Mouse (Mus musculus) heart, embryonic 11.5 days (tissue): ENCODE measurements at regions not wholly inside any gene's neighbourhood (a gene's known extent, or its start where the extent isn't known, plus 50 kb on each side); places are given as distances from the start of the nearest gene placed in this dataset.
A peak's percentile ranks its signal among the peaks of the same experiment; 100 is the strongest.

Experiments used
- ATAC-seq: fragments of 200-750 bp; cut with Nextera tagmentation; replicated peaks from 2 replicates; pipeline ENCODE4 v1.8.0; 2017; ENCODE audit warnings: moderate library complexity; ENCODE audit not compliant: insufficient number of reproducible peaks, low FRiP score, low TSS enrichment
- H3K27ac ChIP-seq: fragments of 300-500 bp; sonication (generic); 2 replicates; pipeline ENCODE4 v1.5.1; 2014; ENCODE audit warnings: mild to moderate bottlenecking, low read depth, low read length
- H3K27me3 ChIP-seq: fragments of 300-500 bp; sonication (generic); 2 replicates; pipeline ENCODE4 v1.6.1; 2014; ENCODE audit warnings: mild to moderate bottlenecking, low read length, mixed read lengths; ENCODE audit not compliant: control insufficient read depth, insufficient read depth
- H3K36me3 ChIP-seq: fragments of 300-500 bp; sonication (generic); 2 replicates; pipeline ENCODE4 v1.6.1; 2014; ENCODE audit warnings: mild to moderate bottlenecking, low read length, moderate library complexity, mixed read lengths; ENCODE audit not compliant: control insufficient read depth, insufficient read depth
- H3K4me1 ChIP-seq: fragments of 300-500 bp; sonication (generic); 2 replicates; pipeline ENCODE4 v1.6.1; 2014; ENCODE audit warnings: low read length; ENCODE audit not compliant: control insufficient read depth, insufficient read depth
- H3K4me2 ChIP-seq: fragments of 300-500 bp; sonication (generic); 2 replicates; pipeline ENCODE4 v1.6.1; 2014; ENCODE audit warnings: mild to moderate bottlenecking, moderate library complexity
- H3K4me3 ChIP-seq: fragments of 300-500 bp; sonication (generic); 2 replicates; pipeline ENCODE4 v1.5.1; 2014; ENCODE audit warnings: low read depth, low read length
- H3K9ac ChIP-seq: fragments of 300-500 bp; sonication (generic); 2 replicates; pipeline ENCODE4 v1.6.1; 2014; ENCODE audit warnings: mild to moderate bottlenecking, low read depth, low read length, moderate library complexity
- H3K9me3 ChIP-seq: fragments of 300-500 bp; sonication (generic); replicated peaks from 2 replicates; pipeline ENCODE4 v1.6.1; 2016; ENCODE audit warnings: low read length; ENCODE audit not compliant: control insufficient read depth
- WGBS: fragments of 180-500 bp; shearing (Covaris S2); extraction: QIAGEN DNeasy Blood & Tissue Kit; methylation state at CpG from one replicate; pipeline ENCODE4 v1.1.7; 2014; ENCODE audit not compliant: insufficient replicate concordance; 5-methylcytosine and 5-hydroxymethylcytosine counted together

DNA sequence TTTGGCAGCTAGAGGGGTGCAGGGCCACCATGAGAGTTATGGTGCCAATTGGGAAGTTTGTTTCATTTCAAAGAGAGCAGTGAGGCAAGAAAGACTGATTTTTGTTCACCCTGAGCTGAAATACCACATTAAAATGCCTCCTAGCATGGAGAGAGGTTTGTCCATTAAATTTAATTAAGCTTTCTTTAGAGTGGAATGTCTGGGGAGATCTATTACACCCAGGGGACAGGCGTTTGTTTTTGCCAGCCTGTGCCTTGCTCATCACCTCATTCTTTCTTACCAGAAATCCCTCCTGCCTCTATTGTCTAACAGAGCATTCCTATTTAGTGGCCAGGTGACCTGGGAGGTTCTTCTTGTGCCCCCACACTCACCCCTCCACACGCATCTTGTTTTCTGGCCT lies 55.2 kb upstream of the Rcn1 start:
- ATAC-seq = no peak
- no peaks in the 10 kb centered on the region for H3K4me1 ChIP-seq
- H3K4me2 ChIP-seq = no peak overlapping the region
- no peaks in the 10 kb centered on the region for H3K9me3 ChIP-seq
- no peaks in the 10 kb centered on the region for H3K36me3 ChIP-seq
- H3K9ac ChIP-seq = no peak overlapping the region
- no peak overlapping the region for H3K4me3 ChIP-seq
- H3K27me3 ChIP-seq = no peaks in the 10 kb centered on the region
- H3K27ac ChIP-seq = 0 out of 2 replicates have a peak overlapping the region, but pooled peaks have one; percentile 29
- 61% methylated on average over 2 of the region's 2 CpGs for WGBS

DNA sequence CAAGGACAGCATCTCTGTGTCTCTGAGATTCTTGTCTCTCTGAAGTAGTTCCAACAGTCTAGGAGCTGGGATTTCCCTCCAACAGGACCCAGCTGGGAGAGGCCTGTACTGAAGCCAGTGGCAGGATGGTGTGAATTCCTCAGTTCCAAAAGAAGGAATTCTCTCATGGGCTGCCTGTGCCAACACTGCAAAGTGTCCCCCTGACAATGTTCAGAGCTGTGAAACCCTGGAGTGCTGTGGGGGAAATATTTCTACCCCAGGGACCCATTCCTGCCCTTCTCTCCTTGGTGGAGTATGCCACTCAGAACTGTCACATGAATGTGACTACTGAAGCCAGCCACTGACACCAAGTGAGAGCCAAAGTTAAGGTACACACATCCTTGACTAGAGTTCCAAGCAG lies 55.7 kb upstream of the Rcn1 start:
- no peaks in the 10 kb centered on the region for H3K4me1 ChIP-seq
- no peak overlapping the region for H3K9ac ChIP-seq
- no peak overlapping the region for H3K4me2 ChIP-seq
- no peaks in the 10 kb centered on the region for H3K9me3 ChIP-seq
- H3K4me3 ChIP-seq = no peak overlapping the region
- no peaks in the 10 kb centered on the region for H3K36me3 ChIP-seq
- 0 out of 2 replicates have a peak overlapping the region, but pooled peaks have one; percentile 29 for H3K27ac ChIP-seq
- no peaks in the 10 kb centered on the region for H3K27me3 ChIP-seq
- ATAC-seq = 0 out of 2 replicates have a peak, but pooled peaks have one; percentile 42

DNA sequence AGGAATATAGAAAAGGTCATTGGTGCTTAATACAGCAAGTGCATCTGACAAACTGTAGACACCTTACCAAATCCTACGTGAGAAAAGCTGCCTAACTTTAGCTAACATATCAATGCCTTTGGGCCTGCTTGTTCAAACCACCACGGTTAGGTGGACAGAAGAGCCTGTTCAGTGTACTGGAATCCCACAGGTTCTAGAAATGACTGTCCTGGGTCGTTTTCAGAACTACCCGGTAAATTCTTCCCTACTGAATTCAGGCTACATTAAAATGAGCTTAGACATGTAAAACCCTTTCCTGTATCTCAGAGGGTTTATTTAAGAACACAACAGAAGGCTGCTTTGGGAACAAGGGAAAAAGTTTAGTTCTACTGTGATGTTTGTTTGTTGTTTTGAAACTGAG lies 59.5 kb upstream of the Rcn1 start:
- Histone ChIP-seq H3K9ac (no peak overlapping the region), H3K9me3 (no peaks in the 10 kb centered on the region), H3K27ac (no peak overlapping the region), H3K27me3 (no peaks in the 10 kb centered on the region), H3K4me3 (no peak overlapping the region), H3K4me2 (no peak overlapping the region), H3K36me3 (no peaks in the 10 kb centered on the region), H3K4me1 (no peaks in the 10 kb centered on the region)
- no peak for ATAC-seq
- WGBS = 80% methylated on average over 4 of the region's 4 CpGs

DNA sequence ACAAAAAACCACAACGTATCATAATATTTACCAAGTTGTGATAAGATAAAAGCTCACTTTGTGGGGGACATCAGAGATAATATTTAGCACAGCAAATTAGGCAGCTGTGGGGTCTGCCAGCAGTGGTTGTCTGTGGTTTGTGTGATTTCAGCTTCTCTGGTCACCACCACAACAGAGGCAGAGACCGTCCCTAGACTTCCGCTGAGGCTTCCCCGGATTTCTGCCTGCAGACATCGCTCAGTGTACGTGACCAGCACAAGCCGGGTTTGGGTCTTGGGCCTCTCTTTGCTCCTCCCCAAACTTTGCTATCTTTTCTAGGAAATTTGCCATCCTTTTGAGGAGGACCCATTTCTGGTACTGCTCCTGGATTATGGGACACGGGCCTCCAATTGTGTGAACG lies 60.4 kb upstream of the Rcn1 start:
- no peaks in the 10 kb centered on the region for H3K9me3 ChIP-seq
- no peak overlapping the region for H3K4me3 ChIP-seq
- no peaks in the 10 kb centered on the region for H3K36me3 ChIP-seq
- WGBS = 63% methylated on average over 9 of the region's 9 CpGs
- H3K4me1 ChIP-seq = no peaks in the 10 kb centered on the region
- no peaks in the 10 kb centered on the region for H3K27me3 ChIP-seq
- no peak overlapping the region for H3K9ac ChIP-seq
- no peak overlapping the region for H3K4me2 ChIP-seq
- no peak for ATAC-seq
- H3K27ac ChIP-seq = no peak overlapping the region

DNA sequence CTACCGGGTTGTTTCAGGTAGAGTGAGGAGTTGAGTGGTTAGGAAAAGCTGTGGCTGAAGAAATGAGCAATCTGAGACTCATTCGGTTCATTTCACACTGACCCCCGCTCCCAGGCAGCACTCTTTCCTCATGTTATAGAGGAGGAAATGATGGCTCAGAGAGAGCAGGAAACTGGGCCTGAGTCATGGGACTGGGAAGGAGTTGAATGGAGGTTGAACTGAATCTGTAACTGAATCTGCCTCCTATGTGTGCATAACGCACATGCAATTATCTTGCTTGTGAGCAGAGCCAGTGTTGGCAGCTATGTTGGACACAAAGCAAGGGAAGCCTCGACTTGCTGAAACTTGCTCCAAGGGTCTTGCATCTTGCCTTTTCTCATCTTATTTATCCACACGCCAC lies 66.5 kb upstream of the Rcn1 start:
- Histone ChIP-seq H3K27me3 (no peaks in the 10 kb centered on the region), H3K27ac (no peak overlapping the region), H3K9me3 (no peaks in the 10 kb centered on the region), H3K4me1 (no peaks in the 10 kb centered on the region), H3K4me3 (no peak overlapping the region), H3K4me2 (no peak overlapping the region), H3K36me3 (no peaks in the 10 kb centered on the region), H3K9ac (no peak overlapping the region)
- no peak for ATAC-seq
- WGBS = 75% methylated on average over 6 of the region's 6 CpGs

DNA sequence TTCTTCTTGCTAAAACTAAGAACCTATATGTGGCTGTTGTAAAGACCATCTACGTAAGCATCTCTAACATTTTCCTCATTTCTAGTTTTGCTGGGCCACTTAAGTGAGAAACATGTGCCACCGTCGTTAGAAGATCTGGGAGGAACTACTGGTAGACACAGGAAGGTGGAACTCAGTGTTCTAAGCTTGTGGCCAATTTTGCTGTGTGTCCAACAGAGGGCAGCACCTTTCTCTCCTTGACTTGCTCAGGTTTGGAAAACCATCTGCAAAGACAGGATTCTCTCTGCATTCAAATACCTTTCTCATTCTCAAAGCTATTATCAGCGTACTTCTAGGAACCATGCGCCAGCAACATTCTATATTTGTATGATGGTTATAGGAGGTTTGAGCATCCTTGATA lies 69.8 kb upstream of the Rcn1 start:
- Histone ChIP-seq H3K9ac (no peak overlapping the region), H3K9me3 (no peaks in the 10 kb centered on the region), H3K4me2 (no peak overlapping the region), H3K27me3 (no peaks in the 10 kb centered on the region), H3K27ac (no peak overlapping the region), H3K4me3 (no peak overlapping the region), H3K36me3 (no peaks in the 10 kb centered on the region), H3K4me1 (no peaks in the 10 kb centered on the region)
- ATAC-seq = no peak
- WGBS = 39% methylated on average over 5 of the region's 5 CpGs

DNA sequence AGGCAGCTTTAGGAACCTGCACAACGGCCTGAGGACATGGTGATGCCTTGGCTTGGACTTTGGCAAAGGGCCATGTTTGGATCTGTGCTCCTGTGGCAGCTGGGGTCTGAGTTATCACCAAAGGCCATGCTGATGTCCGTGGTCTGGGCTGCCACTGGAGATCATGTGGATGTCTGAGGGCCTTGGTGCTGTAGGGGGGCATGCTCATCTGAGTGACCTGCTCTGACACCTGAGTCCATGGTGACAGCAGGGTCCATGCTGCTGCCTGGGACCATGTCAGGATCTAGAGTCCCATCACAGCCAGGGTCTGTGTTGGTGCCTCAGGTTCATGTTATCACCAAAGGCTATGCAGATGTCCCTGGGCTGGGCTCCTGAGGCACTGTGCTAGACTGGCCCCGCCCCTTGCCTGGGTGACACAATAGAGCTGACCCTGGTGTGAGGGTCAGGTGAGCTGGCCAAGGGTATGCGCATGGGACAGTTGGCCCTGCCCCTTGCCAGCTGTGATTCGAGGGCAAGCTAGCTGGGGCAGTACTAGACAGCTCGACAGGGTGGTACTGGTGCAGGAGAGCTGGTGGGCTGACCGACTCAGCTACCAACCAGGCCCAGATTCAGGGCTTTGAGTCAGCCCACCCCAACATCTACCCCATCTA lies 77.0 kb upstream of the Rcn1 start:
- Histone ChIP-seq H3K27me3 (no peaks in the 10 kb centered on the region), H3K4me1 (no peaks in the 10 kb centered on the region), H3K4me2 (no peak overlapping the region), H3K9ac (no peak overlapping the region), H3K4me3 (no peak overlapping the region), H3K27ac (no peak overlapping the region), H3K9me3 (no peaks in the 10 kb centered on the region), H3K36me3 (no peaks in the 10 kb centered on the region)
- peak; percentile 65 for ATAC-seq
- WGBS = 68% methylated on average over 7 of the region's 7 CpGs

DNA sequence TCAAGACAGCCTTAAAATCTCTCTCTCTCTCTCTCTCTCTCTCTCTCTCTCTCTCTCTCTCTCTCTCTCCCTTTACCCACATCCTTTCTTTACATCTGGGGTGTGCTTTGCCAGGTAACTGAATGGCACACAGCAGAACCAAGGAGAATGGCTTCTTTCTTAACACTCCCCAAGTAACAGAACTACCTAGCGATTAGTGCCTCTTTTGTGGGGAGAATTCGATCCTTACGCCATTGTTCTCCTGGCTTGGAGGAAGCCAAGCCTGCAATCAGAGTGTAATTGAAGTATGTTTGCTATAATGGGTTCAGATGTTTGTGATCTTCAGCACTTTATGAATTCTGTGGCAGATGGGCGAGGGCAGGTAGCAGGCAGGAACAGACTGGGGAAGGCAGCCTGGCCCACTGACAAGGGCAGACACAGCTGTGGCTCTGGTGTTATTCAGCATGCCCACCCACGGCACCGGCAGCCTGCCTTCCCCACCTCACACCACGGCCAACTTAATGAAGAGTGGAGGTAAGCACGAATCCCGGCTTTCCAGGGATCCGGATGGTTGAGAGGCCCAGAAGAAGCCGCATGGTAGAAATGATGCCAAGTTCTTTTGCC lies 83.0 kb upstream of the Rcn1 start:
- Histone ChIP-seq H3K9ac (no peak overlapping the region), H3K4me2 (no peak overlapping the region), H3K4me3 (no peak overlapping the region), H3K36me3 (no peaks in the 10 kb centered on the region), H3K27ac (no peak overlapping the region), H3K27me3 (no peaks in the 10 kb centered on the region), H3K9me3 (no peaks in the 10 kb centered on the region), H3K4me1 (no peaks in the 10 kb centered on the region)
- WGBS = 82% methylated on average over 11 of the region's 11 CpGs
- no peak for ATAC-seq

DNA sequence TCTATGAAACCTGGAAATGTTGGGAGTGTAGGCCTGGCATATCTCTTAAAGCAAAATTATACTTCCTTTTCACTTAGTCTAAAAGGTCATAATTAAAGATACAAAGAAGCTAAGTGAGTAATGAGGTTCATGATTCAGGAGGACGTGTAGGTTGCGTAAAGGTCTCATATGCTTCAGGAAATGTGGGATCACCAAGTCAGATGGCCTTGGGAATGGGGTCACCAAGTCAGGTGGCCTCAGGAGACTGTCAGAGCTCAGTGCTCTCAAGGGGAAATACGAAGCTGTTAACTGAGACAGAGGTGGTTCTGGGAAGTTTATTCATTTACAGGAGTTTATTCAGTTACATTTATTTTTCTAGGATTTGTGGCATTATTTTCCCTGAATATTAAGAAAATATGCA lies 85.4 kb upstream of the Rcn1 start:
- 72% methylated on average over 3 of the region's 3 CpGs for WGBS

More for the DNA sequence above, 85.4 kb upstream of the Rcn1 start:
- H3K4me2 ChIP-seq = no peak overlapping the region
- no peak overlapping the region for H3K27ac ChIP-seq
- H3K36me3 ChIP-seq = no peaks in the 10 kb centered on the region
- no peaks in the 10 kb centered on the region for H3K27me3 ChIP-seq
- H3K4me1 ChIP-seq = no peaks in the 10 kb centered on the region
- ATAC-seq = no peak
- no peaks in the 10 kb centered on the region for H3K9me3 ChIP-seq
- no peak overlapping the region for H3K4me3 ChIP-seq
- no peak overlapping the region for H3K9ac ChIP-seq
